Mouse (Mus musculus): ENCODE results near the gene Dnaja1. TPM values are rescaled to one million over a fixed set of nuclear protein-coding genes. Genes with fewer than 3 reads are reported as not detected.

Dnaja1 gene
- polyA plus RNA-seq, 1 experiment from 2014 or later, result 243 TPM

DNA sequence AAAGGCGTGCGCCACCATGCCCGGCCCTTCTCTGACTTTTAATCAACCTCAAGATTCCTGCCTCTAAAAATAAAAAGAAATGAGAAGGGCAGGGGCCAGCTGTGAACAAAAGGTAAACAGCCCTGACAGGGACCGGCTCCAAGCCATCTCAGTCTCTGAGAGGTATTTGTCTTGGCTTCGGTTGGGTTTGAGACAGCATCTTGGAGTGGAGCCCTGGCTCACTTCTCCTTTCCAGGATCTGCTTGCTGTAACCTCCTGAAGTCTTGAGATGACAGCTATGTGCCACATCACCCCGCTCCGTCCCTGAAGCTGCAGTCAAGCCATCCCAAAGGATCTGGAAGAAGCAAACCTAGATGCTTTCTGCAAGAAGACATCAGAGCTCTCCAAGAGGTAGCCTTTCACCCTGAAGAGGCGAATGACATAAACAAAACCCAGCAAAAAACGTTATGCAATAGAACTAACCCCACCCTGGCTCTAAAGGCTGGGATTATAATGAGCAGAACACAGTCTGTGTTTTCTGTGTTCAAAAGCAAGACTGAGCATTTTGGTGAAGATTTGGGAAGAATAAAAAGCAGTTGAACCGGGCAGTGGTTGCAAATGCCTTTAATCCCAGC, 62.7 kb downstream of the Dnaja1 start:
- Histone ChIP-seq H3K4me3 (no peak overlapping the region), H3K36me3 (no peaks in the 10 kb centered on the region), H3K4me1 (peaks cover 22% of the 10 kb centered on the region), H3K27me3 (replicated peaks) (no peaks in the 10 kb centered on the region), H3K9me3 (no peaks in the 10 kb centered on the region), H3K4me2 (no peak overlapping the region), H3K9ac (no peak overlapping the region), H3K27ac (replicated peaks) (peak overlapping the region; percentile 39; the same call in 1 of the 2 replicates)
- 57% methylated on average over 10 of the region's 10 CpGs for WGBS
- no peak; the same call in 1 of the 2 replicates for ATAC-seq (ENCODE audit: extremely low read depth, insufficient number of reproducible peaks, low FRiP score, low TSS enrichment)

DNA sequence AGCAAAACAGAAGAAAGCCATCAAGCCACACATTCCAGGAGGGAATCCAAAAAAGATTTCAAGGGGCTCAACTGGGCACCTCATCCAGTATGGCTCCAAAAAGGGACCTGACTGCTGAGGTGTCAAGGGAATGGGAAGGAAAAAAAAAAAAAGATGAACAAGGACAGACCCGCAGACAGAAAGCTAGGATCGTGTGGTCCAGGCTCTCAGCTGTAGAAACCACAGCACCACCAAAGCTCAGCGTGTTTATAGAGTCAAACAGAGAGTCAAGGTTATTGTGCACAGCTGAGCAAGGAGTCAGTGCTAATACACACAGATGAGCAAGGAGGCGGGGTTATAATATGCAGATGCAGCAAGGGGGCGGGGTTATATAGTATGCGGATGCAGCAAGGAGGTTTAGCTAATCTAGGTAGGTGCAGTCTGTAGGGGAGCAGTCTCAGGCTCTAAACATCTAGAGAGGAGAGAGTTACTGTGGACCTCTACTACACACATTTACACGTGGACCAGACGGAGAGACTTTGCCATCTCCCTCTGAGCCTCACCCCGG, 63.7 kb downstream of the Dnaja1 start:
- H3K4me3 ChIP-seq, result no peak overlapping the region
- no peak overlapping the region for H3K27ac ChIP-seq (replicated peaks)
- H3K9ac ChIP-seq, result no peak overlapping the region
- no peaks in the 10 kb centered on the region for H3K36me3 ChIP-seq
- 67% methylated on average over 9 of the region's 9 CpGs for WGBS
- ATAC-seq (ENCODE audit: extremely low read depth, insufficient number of reproducible peaks, low FRiP score, low TSS enrichment), result no peak
- no peaks in the 10 kb centered on the region for H3K27me3 ChIP-seq (replicated peaks)
- H3K4me1 ChIP-seq, result peaks cover 21% of the 10 kb centered on the region
- H3K4me2 ChIP-seq, result no peak overlapping the region
- no peaks in the 10 kb centered on the region for H3K9me3 ChIP-seq

DNA sequence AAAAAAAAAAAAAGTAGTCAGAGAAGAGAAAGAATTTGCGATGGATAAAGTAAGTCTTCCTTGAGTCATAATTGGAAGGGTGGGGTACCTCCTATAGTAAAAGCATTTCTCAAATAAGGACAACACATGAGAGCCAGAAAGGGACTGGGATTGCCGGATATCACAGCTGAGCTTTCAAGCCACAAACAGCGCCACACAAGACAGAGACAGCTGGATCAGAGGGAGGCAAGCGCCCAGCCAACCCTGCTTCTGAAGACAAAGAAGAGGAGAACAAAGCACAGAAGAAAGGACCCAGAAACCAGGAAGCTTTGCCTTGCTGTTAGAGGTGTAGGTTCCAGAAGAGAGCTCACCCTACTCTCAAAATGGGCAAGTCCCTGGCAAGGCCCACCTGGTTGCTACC, 64.6 kb downstream of the Dnaja1 start:
- 79% methylated on average over 4 of the region's 4 CpGs for WGBS
- no peak for ATAC-seq (ENCODE audit: extremely low read depth, insufficient number of reproducible peaks, low FRiP score, low TSS enrichment)
- no peaks in the 10 kb centered on the region for H3K36me3 ChIP-seq

More for the DNA sequence above, 64.6 kb downstream of the Dnaja1 start:
- H3K9me3 ChIP-seq, result no peaks in the 10 kb centered on the region
- no peak overlapping the region for H3K4me2 ChIP-seq
- H3K27me3 ChIP-seq (replicated peaks), result no peaks in the 10 kb centered on the region
- H3K4me3 ChIP-seq, result no peak overlapping the region
- H3K27ac ChIP-seq (replicated peaks), result no peak overlapping the region
- peaks cover 12% of the 10 kb centered on the region for H3K4me1 ChIP-seq
- H3K9ac ChIP-seq, result no peak overlapping the region

MicroRNAs encoded within 50 kb of the gene (microRNA counts, 519-probe panel; counts per million panel counts)
- 209 counts per million, percentile 61 among the panel's probes with 10 or more counts for microRNA mmu-miR-207

Small RNA genes within 50 kb of the gene (microRNA-seq; reads per million reads assigned to microRNA genes)
- not detected for gene Mir207

Other genes starting within 250 kb of the Dnaja1 start
- gene Tmem215, start 250.0 kb upstream of the Dnaja1 start, polyA plus RNA-seq (2015; fragmentation: Nextera tagmentation; extraction: Ambion mirVana), result 1.3 and 1.4 TPM in 2 replicates
- gene Aptx, start 19.0 kb upstream of the Dnaja1 start, polyA plus RNA-seq (2015; fragmentation: Nextera tagmentation; extraction: Ambion mirVana), result 25.0 and 29.0 TPM in 2 replicates
- 95.7 and 107 TPM in 2 replicates for gene Smu1, start 35.8 kb downstream of the Dnaja1 start, polyA plus RNA-seq (2015; fragmentation: Nextera tagmentation; extraction: Ambion mirVana)
- 46.2 and 48.1 TPM in 2 replicates for gene B4galt1, start 131.9 kb downstream of the Dnaja1 start, polyA plus RNA-seq (2015; fragmentation: Nextera tagmentation; extraction: Ambion mirVana)
- 9.3 and 11.4 TPM in 2 replicates for gene Spink4, start 197.9 kb downstream of the Dnaja1 start, polyA plus RNA-seq (2015; fragmentation: Nextera tagmentation; extraction: Ambion mirVana)
- 168 and 177 TPM in 2 replicates for gene Bag1, start 226.1 kb downstream of the Dnaja1 start, polyA plus RNA-seq (2015; fragmentation: Nextera tagmentation; extraction: Ambion mirVana)
- 64.6 and 76.6 TPM in 2 replicates for gene Chmp5, start 226.3 kb downstream of the Dnaja1 start, polyA plus RNA-seq (2015; fragmentation: Nextera tagmentation; extraction: Ambion mirVana)
- 50.3 and 54.9 TPM in 2 replicates for gene Nfx1, start 248.8 kb downstream of the Dnaja1 start, polyA plus RNA-seq (2015; fragmentation: Nextera tagmentation; extraction: Ambion mirVana)

Data from heart, embryonic 13.5 days (tissue).